Mouse (Mus musculus) thymus, postnatal 36 days (tissue): ENCODE measurements around the gene Rasl11b.

Experiments
- DNase-seq, 2 experiments: peaks; one replicate each; pipeline ENCODE4 v3.0.0; 2022; ENCODE audit warnings: mixed read lengths in 2 of 2

The Rasl11b gene

GRCm38 (mm10) chr5:74189484-74190160 is 5.5 kb upstream of the Rasl11b start:
- no peak for DNase-seq

- no peak for DNase-seq
These were observed 5.0 kb upstream of the Rasl11b start for GRCm38 (mm10) chr5:74190161-74190491.

GRCm38 (mm10) chr5:74190911-74191310 is 4.2 kb upstream of the Rasl11b start:
- no peak for DNase-seq

- no peak for DNase-seq
These were observed 2.1 kb upstream of the Rasl11b start for GRCm38 (mm10) chr5:74193008-74193407.

- no peak for DNase-seq
These were observed 1.5 kb upstream of the Rasl11b start for GRCm38 (mm10) chr5:74193626-74194025.

GRCm38 (mm10) chr5:74194027-74194840 is 852 bp upstream of the Rasl11b start:
- no peak for DNase-seq

- peak in 1 of 2 experiments; percentile 27 for DNase-seq
These were observed 674 bp downstream of the Rasl11b start for GRCm38 (mm10) chr5:74195614-74196306.

- DNase-seq, result peak; percentile 48 to 62
These were observed 1.2 kb downstream of the Rasl11b start for GRCm38 (mm10) chr5:74196307-74196618.

- DNase-seq, result no peak
These were observed 2.6 kb downstream of the Rasl11b start for GRCm38 (mm10) chr5:74197541-74198330.

- DNase-seq, result no peak
These were observed 3.4 kb downstream of the Rasl11b start for GRCm38 (mm10) chr5:74198446-74198845.

GRCm38 (mm10) chr5:74199793-74200192 is 4.7 kb downstream of the Rasl11b start:
- peak in 1 of 2 experiments; percentile 18 for DNase-seq

GRCm38 (mm10) chr5:74200481-74200880 is 5.4 kb downstream of the Rasl11b start:
- peak; percentile 64 for DNase-seq

GRCm38 (mm10) chr5:74201570-74202357 is 6.7 kb downstream of the Rasl11b start:
- no peak for DNase-seq

- no peak for DNase-seq
These were observed 7.4 kb downstream of the Rasl11b start for GRCm38 (mm10) chr5:74202515-74202914.

GRCm38 (mm10) chr5:74204465-74204864 is 9.4 kb downstream of the Rasl11b start:
- DNase-seq, result no peak

- no peak for DNase-seq
These were observed 10.4 kb downstream of the Rasl11b start for GRCm38 (mm10) chr5:74205509-74205908.

- DNase-seq, result no peak
These were observed 11.0 kb downstream of the Rasl11b start for GRCm38 (mm10) chr5:74206038-74206437.

- no peak for DNase-seq
These were observed 11.6 kb downstream of the Rasl11b start for GRCm38 (mm10) chr5:74206649-74207048.

GRCm38 (mm10) chr5:74207209-74207608 is 12.1 kb downstream of the Rasl11b start:
- DNase-seq, result no peak

GRCm38 (mm10) chr5:74208438-74208837 is 13.4 kb downstream of the Rasl11b start:
- no peak for DNase-seq

GRCm38 (mm10) chr5:74209640-74210039 is 14.6 kb downstream of the Rasl11b start:
- no peak for DNase-seq

GRCm38 (mm10) chr5:74211346-74211745 is 16.3 kb downstream of the Rasl11b start:
- no peak for DNase-seq
